Mouse (Mus musculus) heart, postnatal 36 days (tissue): ENCODE measurements around the gene Zfp64. TPM values are rescaled to one million over a fixed set of nuclear protein-coding genes. Genes with fewer than 3 reads are reported as not detected.

ENCODE experiments used
- DNase-seq, 2 experiments: peaks; one replicate each; pipeline ENCODE4 v3.0.0; 2021 to 2022
- intact Hi-C: fragments of 180-260 bp; cut with DNase I; formaldehyde crosslinking; loops from one replicate; pipeline ENCODE4 v1.15.1; 2025
- total RNA-seq, 2 experiments: library from RNA; stranded (reverse); gene quantifications; 2 replicates each; pipeline ENCODE4 v1.2.3; 2021

Gene Zfp64
- total RNA-seq, 2 experiments from 2014 or later = 6.9 to 8.4 TPM

DNA sequence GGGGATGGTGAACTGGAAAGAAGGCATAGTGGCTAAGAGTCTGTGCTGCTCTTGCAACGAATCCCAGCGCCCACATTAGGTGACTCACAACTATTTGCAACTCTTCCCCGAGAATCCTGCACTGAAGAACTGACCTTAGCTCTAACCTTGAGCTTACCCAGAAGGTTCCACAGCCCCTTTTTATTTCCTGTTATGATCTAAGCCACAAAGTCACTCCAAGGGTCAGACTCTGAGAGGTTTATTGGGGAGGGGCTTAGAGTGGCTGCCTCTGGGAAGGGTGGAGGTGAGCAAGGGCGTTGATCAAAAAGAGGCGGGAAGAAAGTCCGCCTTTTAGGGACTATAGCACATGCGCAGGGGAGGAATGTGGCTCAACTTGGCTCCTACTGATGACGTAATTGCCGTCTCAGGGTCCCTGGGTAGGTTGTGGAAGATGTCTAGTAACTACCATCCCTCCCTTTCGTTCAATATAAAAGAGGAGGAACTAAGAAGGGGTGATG, 511 bp upstream of the Zfp64 start:
- intact Hi-C loops = no loop called here
- no peak for DNase-seq

DNA sequence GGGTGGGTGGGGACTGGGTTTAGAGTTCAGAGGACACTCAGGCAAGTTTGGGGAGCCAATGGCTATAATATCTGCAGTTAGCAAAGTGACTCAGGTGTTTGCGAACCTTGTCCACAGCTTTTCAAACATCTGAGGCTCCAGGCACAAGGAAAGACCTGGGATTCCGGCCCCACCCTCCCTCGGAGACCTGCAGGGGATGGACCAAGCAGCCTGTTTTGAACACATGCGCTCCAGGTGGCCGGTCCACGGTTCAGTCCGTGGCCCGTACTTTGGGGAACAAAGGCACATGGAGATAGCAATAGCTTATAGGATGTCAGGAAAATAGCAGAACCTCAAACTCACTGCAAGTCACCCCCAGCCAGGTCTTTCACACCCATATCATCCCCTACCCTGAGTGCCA, 1.0 kb downstream of the Zfp64 start:
- no peak for DNase-seq
- intact Hi-C loops = no loop called here

DNA sequence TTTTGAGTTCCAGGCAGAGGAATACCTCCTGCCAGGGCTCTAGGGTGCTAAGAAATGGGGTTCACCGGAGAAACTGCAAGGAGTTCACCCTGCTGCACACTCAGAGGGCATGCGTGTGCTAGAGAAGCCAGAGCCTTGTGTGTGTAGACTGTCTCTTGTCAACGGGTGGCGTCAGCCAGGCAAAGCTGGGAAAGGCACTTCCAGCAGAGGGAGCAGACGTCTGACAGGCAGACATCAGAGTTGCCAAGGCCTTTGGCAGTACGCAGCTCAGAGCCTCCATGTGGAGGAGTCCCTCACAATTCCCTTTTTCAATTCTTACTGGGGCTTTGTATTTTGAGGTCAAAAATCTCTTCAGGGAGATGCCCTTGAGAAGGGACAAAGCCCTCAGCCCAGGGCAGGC, 6.9 kb downstream of the Zfp64 start:
- intact Hi-C loops = no loop called here
- DNase-seq = no peak

DNA sequence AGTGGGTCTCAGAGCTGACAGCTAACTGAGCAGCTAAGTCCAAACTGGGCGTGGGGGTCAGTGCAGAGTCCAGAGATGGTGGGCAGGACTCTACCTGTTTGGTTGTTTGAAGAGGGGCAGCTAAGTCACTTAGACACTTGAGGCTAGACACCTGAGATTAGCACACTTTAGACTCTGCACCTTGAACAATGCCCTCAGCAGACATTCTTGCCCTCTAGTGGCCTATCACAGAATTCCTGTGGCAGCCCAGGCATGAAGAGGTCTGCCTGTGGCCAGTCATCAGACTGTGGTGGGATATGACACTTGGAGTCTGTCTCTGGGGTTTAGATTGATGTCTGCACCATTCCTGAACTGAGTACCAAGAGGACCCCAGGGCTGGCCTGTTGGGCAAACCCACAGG, 7.7 kb downstream of the Zfp64 start:
- intact Hi-C loops = no loop called here

DNA sequence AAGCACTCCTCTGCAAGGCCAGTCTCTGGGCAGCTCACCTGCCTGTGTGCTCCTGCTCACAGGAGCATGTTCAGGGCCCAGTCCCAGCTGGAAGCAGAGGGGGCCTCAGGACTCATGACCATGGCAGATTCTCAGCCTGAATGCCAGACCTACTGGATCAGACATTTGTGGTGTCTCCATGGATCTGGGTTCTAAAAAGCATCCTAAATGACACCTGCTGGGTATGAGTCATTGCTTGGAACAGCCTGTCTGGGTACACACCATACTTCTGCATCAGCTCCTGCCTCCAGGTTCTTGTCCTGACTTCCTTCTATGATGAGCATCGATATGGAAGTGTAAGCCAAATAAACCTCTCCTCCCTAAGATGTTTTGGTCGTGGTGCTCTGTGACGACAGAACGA, 11.4 kb downstream of the Zfp64 start:
- no peak for DNase-seq
- intact Hi-C loops = no loop called here

More for the DNA sequence above, 7.7 kb downstream of the Zfp64 start:
- DNase-seq = no peak

DNA sequence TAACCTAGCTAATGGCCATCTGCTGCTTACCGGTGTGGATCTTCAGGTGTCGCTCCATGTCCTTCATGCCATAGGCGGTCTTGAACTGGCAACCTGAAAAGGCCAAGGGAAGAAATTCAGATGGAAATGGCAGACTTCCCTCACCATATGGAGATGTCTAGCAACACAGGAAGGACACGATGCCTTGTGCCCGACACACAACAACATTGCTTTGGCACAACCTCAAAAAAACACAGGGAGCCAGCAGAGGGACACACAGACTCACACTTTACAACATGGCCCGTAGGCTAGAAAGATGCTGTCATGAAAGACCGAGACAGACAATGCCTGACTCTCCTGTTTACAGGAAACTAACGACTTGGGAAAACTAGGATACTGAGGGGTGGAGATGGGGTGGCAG, 15.4 kb downstream of the Zfp64 start:
- intact Hi-C loops = no loop called here
- DNase-seq = no peak

DNA sequence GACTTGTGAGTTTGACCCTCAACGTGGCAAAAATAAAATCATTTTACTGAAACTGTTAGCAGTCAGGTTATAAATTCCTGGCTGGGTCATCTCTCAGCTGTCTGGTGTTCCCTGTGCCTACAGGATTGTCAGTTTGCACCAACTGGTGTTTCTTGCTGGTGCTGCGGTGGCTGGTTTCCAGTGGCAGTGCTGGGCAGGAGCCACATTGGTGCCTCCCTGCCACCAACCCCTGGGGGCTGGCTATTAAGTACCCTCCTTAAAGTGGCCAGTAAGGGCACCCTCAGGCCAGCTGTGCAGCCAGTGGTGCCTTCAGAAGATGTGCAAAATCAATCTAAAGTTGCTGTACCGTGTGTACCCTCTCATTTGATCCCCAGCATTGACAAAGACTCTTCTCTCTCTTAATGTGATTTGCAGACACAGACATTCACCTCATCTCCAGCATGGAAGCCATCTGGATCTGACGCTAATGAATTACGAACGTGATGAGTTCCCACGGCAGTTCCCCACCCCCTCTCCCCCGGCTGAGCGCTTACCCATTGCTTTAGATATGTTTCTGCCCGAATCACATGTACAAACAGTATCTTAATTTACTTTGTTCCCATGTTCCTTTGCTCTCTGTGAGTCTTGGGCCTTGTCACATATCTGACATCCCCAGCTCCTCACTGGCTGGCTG, 16.0 kb downstream of the Zfp64 start:
- intact Hi-C loops = no loop called here

DNA sequence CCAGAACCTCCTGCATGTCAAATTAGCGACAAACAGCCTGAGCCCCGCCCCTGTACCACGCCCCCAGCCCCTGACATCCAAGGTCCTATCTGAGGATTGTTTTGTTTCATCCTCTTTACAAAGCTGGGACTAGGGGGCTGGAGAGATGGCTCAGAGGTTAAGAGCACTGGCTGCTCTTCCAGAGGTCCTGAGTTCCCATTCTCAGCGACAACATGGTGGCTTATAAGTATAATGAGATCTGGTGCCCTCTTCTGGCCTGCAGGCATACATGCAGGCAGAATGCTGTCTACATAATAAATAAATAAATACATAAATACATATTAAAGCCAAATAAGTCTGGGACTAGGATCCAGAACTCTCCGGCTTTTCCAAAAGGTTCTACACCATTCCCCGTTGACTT, 18.5 kb downstream of the Zfp64 start:
- intact Hi-C loops = no loop called here
- no peak for DNase-seq

More for the DNA sequence above, 16.0 kb downstream of the Zfp64 start:
- DNase-seq = no peak

DNA sequence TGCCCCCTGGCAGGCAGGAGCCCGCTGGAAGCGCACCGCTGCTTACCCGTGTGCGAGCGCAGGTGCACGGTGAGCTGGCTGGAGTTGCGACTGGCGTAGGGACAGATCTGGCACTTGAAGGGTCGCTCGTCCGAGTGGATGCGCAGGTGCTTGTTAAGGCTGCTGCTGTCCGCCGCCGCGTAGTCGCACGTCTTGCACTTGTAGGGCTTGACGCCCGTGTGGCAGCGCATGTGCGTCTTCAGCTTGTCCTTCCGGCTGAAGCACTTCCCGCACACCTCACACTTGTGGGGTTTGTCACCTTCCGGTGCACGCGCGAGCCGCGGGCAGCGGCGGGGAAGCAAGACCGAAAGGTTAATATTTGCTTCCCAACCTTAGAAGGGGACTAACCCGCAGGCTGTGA, 20.2 kb downstream of the Zfp64 start:
- intact Hi-C loops = no loop called here
- DNase-seq = no peak

DNA sequence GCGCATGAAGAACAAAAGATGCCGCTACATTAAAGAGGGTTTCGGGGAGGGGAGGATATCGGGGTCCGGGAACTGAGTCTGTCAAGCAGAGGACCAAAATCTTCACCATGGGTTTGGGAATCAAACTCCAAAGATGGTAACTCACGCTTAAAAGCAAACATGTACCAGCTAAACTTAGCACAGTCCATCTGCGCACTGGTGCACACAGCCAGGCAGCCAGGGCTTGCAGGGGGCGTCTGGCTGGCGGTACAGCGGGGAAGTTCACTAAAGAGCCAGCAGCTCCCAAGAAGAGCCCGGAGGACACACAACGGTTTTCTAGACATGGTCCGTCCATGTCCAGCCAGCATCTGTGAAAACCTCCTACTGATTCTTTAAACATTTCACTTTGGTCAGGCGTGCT, 23.7 kb downstream of the Zfp64 start:
- intact Hi-C loops = no loop called here
- DNase-seq = no peak

DNA sequence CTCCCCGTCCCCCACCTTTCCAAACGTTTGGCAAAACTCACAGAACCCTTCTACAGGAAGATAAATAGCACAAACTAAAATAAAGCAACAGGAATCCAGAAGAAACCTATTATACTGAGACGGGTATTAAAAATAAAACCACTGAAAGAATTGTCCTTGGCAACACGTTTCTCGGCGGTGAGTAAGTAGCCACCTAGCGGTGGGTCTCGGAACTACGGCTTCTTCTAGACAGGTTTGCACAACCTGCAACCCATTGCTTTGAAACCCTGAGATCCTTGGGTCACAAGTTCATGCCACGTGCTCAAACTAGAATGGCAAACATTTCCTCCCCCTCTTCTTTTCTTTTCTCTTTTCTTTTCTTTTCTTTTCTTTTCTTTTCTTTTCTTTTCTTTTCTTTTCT, 25.7 kb downstream of the Zfp64 start:
- peak; percentile 47 to 74 for DNase-seq

DNA sequence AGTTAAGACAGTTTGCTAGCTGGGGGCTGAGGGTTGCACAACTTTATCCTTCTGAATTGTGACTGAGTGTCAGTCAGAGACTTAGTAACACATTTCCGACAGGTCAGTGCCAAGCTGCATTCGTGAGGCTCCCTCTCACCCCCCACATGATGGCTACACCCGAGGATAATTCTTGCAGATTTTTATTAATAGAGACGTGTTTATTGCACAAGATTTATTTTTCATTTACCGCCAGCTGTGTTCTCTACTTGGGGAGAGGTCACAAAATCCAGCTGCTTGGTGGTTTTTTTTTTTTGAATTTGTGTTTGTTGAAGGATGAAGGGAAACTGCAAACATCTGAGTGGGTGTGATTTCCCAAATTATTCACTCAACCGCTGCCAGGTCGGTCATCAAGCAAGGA, 28.0 kb downstream of the Zfp64 start:
- intact Hi-C loops = no loop called here
- no peak for DNase-seq

More for the DNA sequence above, 25.7 kb downstream of the Zfp64 start:
- intact Hi-C loops = no loop called here

DNA sequence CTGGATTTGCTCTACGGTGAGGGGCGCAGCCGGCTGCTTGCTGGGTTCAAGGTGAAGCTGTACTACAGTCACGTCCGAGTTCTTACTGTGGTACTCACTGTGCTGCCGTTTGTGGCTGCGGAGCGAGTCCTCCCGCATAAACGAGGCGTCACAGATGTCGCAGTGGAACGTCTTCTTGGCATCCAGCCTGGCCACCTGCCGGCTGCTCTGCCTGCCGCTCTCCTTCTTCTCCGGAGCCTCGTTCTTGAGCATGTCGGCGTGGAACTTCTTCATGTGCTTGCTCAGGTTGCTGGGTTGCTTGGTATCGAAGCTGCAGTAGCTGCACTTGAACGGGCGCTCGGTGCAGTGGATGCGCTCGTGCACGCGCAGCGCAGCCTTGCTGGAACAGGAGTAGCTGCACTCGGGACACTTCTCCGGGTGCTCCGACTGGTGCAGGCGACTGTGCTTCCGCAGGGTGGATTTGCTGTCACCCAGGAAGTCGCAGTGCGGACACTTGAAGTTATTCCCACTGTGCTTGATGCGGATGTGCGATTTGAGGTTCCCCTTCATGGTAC, 29.1 kb downstream of the Zfp64 start:
- intact Hi-C loops = no loop called here
- DNase-seq = no peak

GRCm38 (mm10) chr2:168923706-168924105, 31.7 kb downstream of the Zfp64 start:
- peak; percentile 24 to 36 for DNase-seq

GRCm38 (mm10) chr2:168922466-168922865, 32.9 kb downstream of the Zfp64 start:
- no peak for DNase-seq
- intact Hi-C loops = no loop called here

More at GRCm38 (mm10) chr2:168923706-168924105, 31.7 kb downstream of the Zfp64 start:
- intact Hi-C loops = no loop called here

- DNase-seq = no peak
- intact Hi-C loops = no loop called here
These were observed 35.4 kb downstream of the Zfp64 start for GRCm38 (mm10) chr2:168920007-168920406.

DNA sequence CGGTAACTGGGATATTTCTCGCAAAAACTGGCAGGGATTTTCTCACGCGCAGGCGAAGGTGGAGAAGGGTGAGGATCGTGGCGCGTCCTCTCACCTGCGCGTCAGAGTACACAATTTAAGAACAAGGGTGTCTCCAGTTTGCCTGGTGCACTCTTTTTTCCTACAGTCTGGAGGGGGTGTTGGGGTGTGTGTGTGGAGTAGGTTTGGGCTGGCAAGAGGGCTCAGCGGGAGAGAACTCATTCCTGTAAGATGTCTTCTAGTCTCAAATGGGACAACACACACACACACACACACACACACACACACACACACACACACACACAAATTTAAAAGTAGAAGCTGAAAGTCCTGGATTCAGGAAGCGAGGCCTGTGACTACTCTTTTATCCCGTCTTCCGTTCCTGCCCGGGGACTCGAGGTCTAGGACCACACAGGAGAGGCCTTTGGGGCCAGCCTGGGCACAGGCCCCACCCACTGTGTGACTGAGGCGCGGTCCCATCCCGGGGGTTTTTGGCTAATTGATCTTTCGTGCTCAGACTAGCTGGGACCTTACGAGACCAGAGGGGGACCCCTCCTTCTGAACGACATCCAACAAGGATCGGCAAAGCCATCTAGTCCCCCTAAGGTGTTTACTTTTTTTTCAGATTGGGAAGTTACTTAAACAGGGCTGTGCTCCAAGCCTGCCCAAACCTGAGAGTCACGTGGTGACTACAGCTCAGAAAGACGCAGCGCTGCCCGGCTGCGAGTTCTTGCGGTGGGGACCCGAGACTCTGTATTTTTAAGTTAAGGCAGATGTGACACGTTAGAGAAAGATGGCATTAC, 42.3 kb downstream of the Zfp64 start:
- intact Hi-C loops = no loop called here
- no peak for DNase-seq

DNA sequence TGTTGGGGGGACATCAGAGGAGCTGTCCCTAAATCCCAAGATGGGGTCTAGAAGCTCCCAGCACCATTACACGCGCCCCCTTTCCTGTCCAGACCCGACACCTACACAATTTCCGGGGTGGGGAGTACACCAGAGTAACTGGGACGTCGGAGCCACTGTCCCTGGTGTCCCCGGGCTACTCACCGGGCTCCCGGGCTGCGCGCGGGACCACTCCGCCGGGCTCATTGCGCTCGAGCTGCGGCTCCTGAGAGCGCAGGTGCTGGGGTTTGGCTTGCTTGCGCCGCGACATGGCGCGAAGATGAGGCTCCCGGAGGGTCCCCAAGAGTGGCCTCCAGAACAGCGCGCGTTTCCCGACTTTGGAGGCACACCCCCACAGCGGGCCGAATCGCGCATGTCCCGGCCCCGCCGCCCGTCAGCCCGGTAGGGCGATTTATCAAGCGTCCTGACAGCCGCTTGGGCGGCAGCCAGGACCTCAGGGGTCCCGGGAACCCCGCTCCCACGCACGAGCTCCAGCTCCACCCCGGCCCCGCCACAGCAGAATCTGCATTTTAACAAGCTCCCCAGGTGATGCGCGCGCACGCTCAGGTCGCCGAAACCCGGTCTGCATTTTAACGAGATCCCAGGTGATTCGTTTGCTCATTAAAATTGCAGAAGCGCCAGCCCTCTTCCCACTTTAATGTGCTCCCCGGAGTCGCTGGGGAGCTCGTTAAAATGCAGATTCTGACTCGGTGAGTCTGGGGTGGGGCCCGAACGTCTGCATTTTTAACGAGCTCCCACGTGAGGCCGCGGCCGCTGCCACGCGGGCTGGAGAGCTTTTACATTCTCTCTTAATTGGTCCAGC, 43.1 kb downstream of the Zfp64 start:
- DNase-seq = no peak
- intact Hi-C loops = no loop called here

DNA sequence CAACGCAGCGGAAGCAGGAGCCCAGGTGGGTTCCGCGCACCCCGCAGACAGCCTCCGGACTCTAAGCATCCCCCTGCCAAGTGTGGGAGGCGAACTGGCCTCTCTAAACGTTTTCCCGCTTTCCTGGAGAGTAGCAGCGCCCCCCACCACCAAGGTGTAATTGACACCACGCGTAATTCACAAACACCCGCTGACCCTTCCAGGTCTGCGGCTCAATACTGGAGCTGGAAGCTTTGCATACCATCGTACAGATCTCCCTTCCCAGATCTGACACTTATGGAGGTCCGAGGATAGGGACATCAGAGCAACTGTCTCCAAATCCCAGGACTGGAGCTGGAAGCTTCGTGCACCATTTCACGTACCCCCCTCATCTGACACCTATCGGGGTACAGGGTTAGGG, 43.9 kb downstream of the Zfp64 start:
- intact Hi-C loops = no loop called here
- DNase-seq = no peak

GRCm38 (mm10) chr2:168906022-168906421, 49.4 kb downstream of the Zfp64 start:
- intact Hi-C loops = no loop called here
- no peak for DNase-seq

- intact Hi-C loops = no loop called here
- DNase-seq = no peak
These were observed 50.5 kb downstream of the Zfp64 start for GRCm38 (mm10) chr2:168904846-168905245.
